Mouse (Mus musculus) left cerebral cortex, postnatal 10 days (tissue): Measurements from ENCODE around the gene Kif11. TPM values are rescaled to one million over a fixed set of nuclear protein-coding genes. Genes with fewer than 3 reads are reported as not detected.

ENCODE experiments used
- DNase-seq, 2 experiments: peaks; one replicate each; pipeline ENCODE4 v3.0.0; 2021 to 2022; ENCODE audit warnings: low spot score in 2 of 2, mixed read lengths in 1 of 2; ENCODE audit errors: extremely low spot score in 1 of 2
- intact Hi-C: fragments of 180-260 bp; cut with DNase I; formaldehyde crosslinking; loops from one replicate; pipeline ENCODE4 v1.15.1; 2025
- total RNA-seq, 2 experiments: library from RNA; stranded (reverse); gene quantifications; 2 replicates each; pipeline ENCODE4 v1.2.3; 2021

The Kif11 gene
- total RNA-seq = 1 to 10 TPM; 3.2 to 3.3 TPM

GRCm38 (mm10) chr19:37375755-37376615 is at the start of gene Kif11:
TSS of gene Kif11 (plus strand) at chr19:37376403.
- DNase-seq = peak; percentile 97 to 98
- intact Hi-C loops = loop anchor here (2.0 kb wide), 1 partner anchor 457 kb away; the partner anchor contains the start of gene Fgfbp3

- intact Hi-C loops = no loop called here
- DNase-seq = no peak
Measured at GRCm38 (mm10) chr19:37327216-37327615, 49.0 kb upstream of the Kif11 start.

- no peak for DNase-seq
- intact Hi-C loops = no loop called here
Measured at GRCm38 (mm10) chr19:37332726-37333125, 43.5 kb upstream of the Kif11 start.

- no peak for DNase-seq
- intact Hi-C loops = no loop called here
Measured at GRCm38 (mm10) chr19:37333357-37333756, 42.8 kb upstream of the Kif11 start.

- intact Hi-C loops = no loop called here
- DNase-seq = no peak
Measured at GRCm38 (mm10) chr19:37335392-37335791, 40.8 kb upstream of the Kif11 start.

- no peak for DNase-seq
- intact Hi-C loops = no loop called here
Measured at GRCm38 (mm10) chr19:37337752-37338151, 38.5 kb upstream of the Kif11 start, which contains the start of gene Ide. TSS of gene Ide (minus strand) at chr19:37337852.

GRCm38 (mm10) chr19:37340495-37340894 is 35.7 kb upstream of the Kif11 start:
- no peak for DNase-seq
- intact Hi-C loops = no loop called here

GRCm38 (mm10) chr19:37340931-37341330 is 35.3 kb upstream of the Kif11 start:
- intact Hi-C loops = no loop called here
- no peak for DNase-seq

- DNase-seq = no peak
Measured at GRCm38 (mm10) chr19:37343899-37344298, 32.3 kb upstream of the Kif11 start.

GRCm38 (mm10) chr19:37346258-37346657 is 29.9 kb upstream of the Kif11 start:
- intact Hi-C loops = no loop called here
- DNase-seq = no peak

More at GRCm38 (mm10) chr19:37343899-37344298, 32.3 kb upstream of the Kif11 start:
- intact Hi-C loops = no loop called here

- intact Hi-C loops = no loop called here
- no peak for DNase-seq
Measured at GRCm38 (mm10) chr19:37348331-37348730, 27.9 kb upstream of the Kif11 start.

GRCm38 (mm10) chr19:37348952-37349351 is 27.3 kb upstream of the Kif11 start:
- intact Hi-C loops = no loop called here
- DNase-seq = no peak

- intact Hi-C loops = no loop called here
- DNase-seq = no peak
Measured at GRCm38 (mm10) chr19:37352756-37353155, 23.4 kb upstream of the Kif11 start.

- DNase-seq = no peak
- intact Hi-C loops = no loop called here
Measured at GRCm38 (mm10) chr19:37353331-37353730, 22.9 kb upstream of the Kif11 start.

GRCm38 (mm10) chr19:37360044-37360443 is 16.2 kb upstream of the Kif11 start:
- no peak for DNase-seq
- intact Hi-C loops = no loop called here

GRCm38 (mm10) chr19:37362545-37362944 is 13.7 kb upstream of the Kif11 start:
- intact Hi-C loops = no loop called here
- DNase-seq = no peak

GRCm38 (mm10) chr19:37363128-37363939 is 12.9 kb upstream of the Kif11 start:
- DNase-seq = peak; percentile 38 to 39
- intact Hi-C loops = no loop called here

GRCm38 (mm10) chr19:37368990-37369389 is 7.2 kb upstream of the Kif11 start:
- intact Hi-C loops = no loop called here
- no peak for DNase-seq

GRCm38 (mm10) chr19:37369921-37370320 is 6.3 kb upstream of the Kif11 start:
- intact Hi-C loops = no loop called here
- no peak for DNase-seq

GRCm38 (mm10) chr19:37370356-37370755 is 5.8 kb upstream of the Kif11 start:
- DNase-seq = no peak
- intact Hi-C loops = no loop called here
